Mouse (Mus musculus) ES-Bruce4 (cell line): ENCODE results near the gene Zmat5. TPM values are rescaled to one million over a fixed set of nuclear protein-coding genes. Genes with fewer than 3 reads are reported as not detected.

ENCODE experiments used
- H3K27ac ChIP-seq: 2 replicates; pipeline ENCODE4 v1.5.1; 2012; ENCODE audit warnings: low read length, inconsistent platforms; ENCODE audit not compliant: insufficient read depth
- H3K27me3 ChIP-seq: 2 replicates; pipeline ENCODE4 v1.6.1; 2012; ENCODE audit warnings: mild to moderate bottlenecking, low read length, inconsistent platforms; ENCODE audit not compliant: control insufficient read depth, poor library complexity, insufficient read depth, severe bottlenecking
- H3K36me3 ChIP-seq: 2 replicates; pipeline ENCODE4 v1.6.1; 2012; ENCODE audit warnings: inconsistent platforms, mild to moderate bottlenecking, low read length, moderate library complexity; ENCODE audit not compliant: control insufficient read depth, poor library complexity, insufficient read depth, severe bottlenecking
- H3K4me1 ChIP-seq: one replicate; pipeline ENCODE4 v1.8.1; 2011; ENCODE audit warnings: low read length; ENCODE audit not compliant: control insufficient read depth, insufficient read depth
- H3K4me3 ChIP-seq: 2 replicates; pipeline ENCODE4 v1.5.1; 2011; ENCODE audit warnings: low read depth, mild to moderate bottlenecking, low read length
- H3K9ac ChIP-seq: 2 replicates; pipeline ENCODE4 v1.6.1; 2012; ENCODE audit warnings: low read depth, mild to moderate bottlenecking, inconsistent platforms; ENCODE audit not compliant: poor library complexity, severe bottlenecking
- H3K9me3 ChIP-seq: replicated peaks from 2 replicates; pipeline ENCODE4 v1.6.1; 2012; ENCODE audit warnings: mild to moderate bottlenecking, low read length, inconsistent platforms; ENCODE audit not compliant: control insufficient read depth, poor library complexity, insufficient read depth, severe bottlenecking
- CTCF ChIP-seq: IDR thresholded peaks from one replicate; pipeline ENCODE4 v1.8.1; 2011; ENCODE audit warnings: low read depth, low read length
- EP300 ChIP-seq: IDR thresholded peaks from 2 replicates; pipeline ENCODE4 v1.6.1; 2011; ENCODE audit warnings: low read depth, low read length; ENCODE audit not compliant: insufficient read depth
- POLR2A ChIP-seq: IDR thresholded peaks from one replicate; pipeline ENCODE4 v1.8.1; 2011; ENCODE audit warnings: low read length; ENCODE audit not compliant: insufficient read depth
- polyA plus RNA-seq: library from polyadenylated mRNA; stranded (reverse); fragments of >200 nt; gene quantifications from 2 replicates; pipeline ENCODE4 v1.2.4, GENCODE M21; 2011; ENCODE audit warnings: low read depth; ENCODE audit not compliant: missing spikeins, insufficient read depth, insufficient read length

Zmat5 gene
- polyA plus RNA-seq, 1 experiment: 19.3 TPM

DNA sequence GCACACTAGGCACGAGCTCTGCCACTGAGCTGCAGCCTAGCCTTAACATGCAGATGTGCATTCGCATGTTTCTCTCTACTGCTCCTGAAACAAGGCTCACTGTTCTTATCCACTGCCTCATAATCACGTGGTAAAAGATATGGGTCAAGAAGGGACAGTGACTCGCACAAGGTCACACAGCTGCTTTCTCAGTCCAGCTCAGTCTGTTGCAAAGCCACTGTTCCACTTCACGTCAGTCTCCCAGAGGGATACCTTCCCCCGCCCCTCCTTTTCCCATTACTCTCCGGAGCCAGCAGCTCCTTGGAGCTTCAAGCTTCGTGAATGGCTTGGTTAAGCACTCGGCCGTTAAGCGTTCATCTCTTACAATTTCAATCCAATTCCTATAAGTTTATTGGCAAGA is 15.9 kb downstream of the Zmat5 start:
- no peaks in the 10 kb centered on the region for H3K4me1 ChIP-seq
- H3K27ac ChIP-seq: no peak overlapping the region
- no peaks in the 10 kb centered on the region for H3K27me3 ChIP-seq
- H3K9me3 ChIP-seq: no peaks in the 10 kb centered on the region
- no peak overlapping the region for H3K9ac ChIP-seq
- no peak overlapping the region for H3K4me3 ChIP-seq
- H3K36me3 ChIP-seq: no peaks in the 10 kb centered on the region
- TF ChIP-seq POLR2A: no peak
- TF ChIP-seq CTCF: no peak
- no peak for TF ChIP-seq EP300

DNA sequence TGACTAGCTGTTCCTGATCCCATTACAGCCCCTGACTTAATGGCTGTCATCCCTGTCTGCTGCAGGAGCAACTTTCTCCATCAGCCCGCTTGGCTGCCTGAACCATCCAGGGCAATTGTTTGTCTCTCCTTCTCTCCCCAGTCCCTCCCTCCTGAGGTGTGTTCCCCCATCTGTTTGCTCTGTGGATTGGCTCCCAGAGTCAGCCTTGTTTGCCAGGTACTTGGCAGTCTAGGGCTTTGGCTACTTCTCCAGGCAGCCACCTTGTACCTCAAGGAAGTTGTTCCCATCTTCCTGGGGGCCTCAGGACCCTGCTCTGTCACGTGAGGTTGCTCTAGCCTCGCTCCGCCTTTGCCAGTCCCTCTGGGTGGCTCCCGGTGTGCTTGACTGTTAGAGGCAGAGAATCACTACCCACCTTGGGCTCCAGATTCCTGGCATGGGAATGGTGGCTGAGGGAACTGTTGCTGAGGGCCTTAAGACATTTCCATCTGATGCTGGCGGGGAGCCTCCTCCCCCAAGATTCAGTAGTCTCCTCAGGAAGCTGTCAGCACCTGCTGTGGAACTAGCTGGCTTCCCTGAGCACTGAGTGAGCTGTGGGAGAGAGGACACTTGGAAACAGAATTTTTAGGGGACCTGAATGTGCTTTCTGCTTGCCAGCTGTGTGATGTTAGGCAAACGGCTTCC is 16.6 kb downstream of the Zmat5 start:
- Histone ChIP-seq H3K4me3 (no peak overlapping the region), H3K27me3 (no peaks in the 10 kb centered on the region), H3K4me1 (no peaks in the 10 kb centered on the region), H3K27ac (no peak overlapping the region), H3K36me3 (no peaks in the 10 kb centered on the region), H3K9ac (no peak overlapping the region), H3K9me3 (no peaks in the 10 kb centered on the region)
- TF ChIP-seq CTCF: no peak
- TF ChIP-seq POLR2A: no peak
- TF ChIP-seq EP300: no peak

DNA sequence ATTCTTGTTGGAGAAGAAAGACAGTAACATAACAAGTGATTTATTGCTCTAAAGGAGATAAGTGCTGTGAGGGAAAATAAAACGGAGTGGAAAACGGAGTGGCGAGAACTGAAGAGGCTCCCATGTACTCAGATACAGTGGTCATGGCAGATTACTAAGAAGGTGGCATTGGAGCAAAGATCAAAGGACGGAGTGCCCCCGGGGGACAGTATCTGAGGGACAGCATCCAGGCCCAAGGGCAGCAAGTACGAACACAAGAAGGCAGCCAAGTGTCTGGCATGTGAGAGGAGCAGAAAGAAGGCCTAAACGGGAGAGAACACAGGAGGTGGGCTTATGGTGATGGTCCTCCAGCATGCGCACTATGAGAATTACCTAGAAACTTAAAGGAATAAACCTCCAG is 17.2 kb downstream of the Zmat5 start:
- no peaks in the 10 kb centered on the region for H3K27me3 ChIP-seq
- H3K36me3 ChIP-seq: no peaks in the 10 kb centered on the region
- no peak for TF ChIP-seq CTCF
- no peak for TF ChIP-seq POLR2A
- TF ChIP-seq EP300: no peak
- no peak overlapping the region for H3K9ac ChIP-seq
- no peak overlapping the region for H3K4me3 ChIP-seq
- H3K9me3 ChIP-seq: no peaks in the 10 kb centered on the region
- no peak overlapping the region for H3K27ac ChIP-seq
- H3K4me1 ChIP-seq: no peaks in the 10 kb centered on the region

DNA sequence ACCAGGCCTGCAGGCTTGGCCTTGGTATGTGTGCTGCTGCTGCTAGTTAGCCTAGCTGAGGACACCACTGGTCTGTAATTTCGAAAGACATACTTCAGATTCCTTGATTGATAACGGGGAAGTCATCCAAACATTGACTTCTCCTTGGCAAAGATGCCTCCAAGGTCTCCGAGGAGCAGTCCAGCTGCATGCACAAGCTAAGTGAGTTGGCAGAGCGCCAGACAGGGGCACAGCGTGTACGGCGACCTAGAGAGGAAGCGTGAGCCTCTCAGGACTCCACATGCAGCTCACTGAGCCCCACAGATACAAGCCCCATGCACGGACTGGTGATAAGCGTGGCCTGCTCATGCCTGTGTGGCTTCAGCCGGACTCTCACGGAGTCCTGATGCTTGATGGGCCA is 25.1 kb downstream of the Zmat5 start:
- TF ChIP-seq EP300 (no peak), CTCF (no peak), POLR2A (no peak)
- Histone ChIP-seq H3K27me3 (no peaks in the 10 kb centered on the region), H3K36me3 (no peaks in the 10 kb centered on the region), H3K4me3 (no peak overlapping the region), H3K27ac (no peak overlapping the region), H3K9me3 (no peaks in the 10 kb centered on the region), H3K9ac (no peak overlapping the region), H3K4me1 (peaks cover 2% of the 10 kb centered on the region)

DNA sequence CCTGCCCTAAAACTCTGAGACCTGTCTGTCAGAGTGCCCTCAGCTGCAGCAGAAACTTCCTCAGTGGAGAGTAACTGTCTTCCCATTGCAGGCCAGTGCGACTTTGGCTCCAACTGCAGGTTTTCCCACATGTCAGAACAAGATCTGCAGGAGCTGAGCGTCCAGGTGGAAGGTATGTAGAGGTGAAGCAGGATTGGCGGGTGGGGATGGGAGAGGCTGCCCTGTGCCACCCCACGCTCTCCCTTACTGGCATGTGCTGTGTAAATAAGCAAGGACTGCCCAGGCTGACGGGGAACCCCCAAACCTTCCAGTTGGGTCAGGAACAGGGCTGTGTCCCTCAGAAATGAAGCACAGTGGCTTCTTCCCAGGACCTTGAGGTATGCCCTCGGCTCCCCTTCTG is 25.6 kb downstream of the Zmat5 start:
- Histone ChIP-seq H3K36me3 (no peaks in the 10 kb centered on the region), H3K27ac (no peak overlapping the region), H3K4me1 (peaks cover 2% of the 10 kb centered on the region), H3K27me3 (no peaks in the 10 kb centered on the region), H3K9me3 (no peaks in the 10 kb centered on the region), H3K9ac (no peak overlapping the region), H3K4me3 (no peak overlapping the region)
- TF ChIP-seq EP300 (no peak), POLR2A (no peak), CTCF (no peak)

DNA sequence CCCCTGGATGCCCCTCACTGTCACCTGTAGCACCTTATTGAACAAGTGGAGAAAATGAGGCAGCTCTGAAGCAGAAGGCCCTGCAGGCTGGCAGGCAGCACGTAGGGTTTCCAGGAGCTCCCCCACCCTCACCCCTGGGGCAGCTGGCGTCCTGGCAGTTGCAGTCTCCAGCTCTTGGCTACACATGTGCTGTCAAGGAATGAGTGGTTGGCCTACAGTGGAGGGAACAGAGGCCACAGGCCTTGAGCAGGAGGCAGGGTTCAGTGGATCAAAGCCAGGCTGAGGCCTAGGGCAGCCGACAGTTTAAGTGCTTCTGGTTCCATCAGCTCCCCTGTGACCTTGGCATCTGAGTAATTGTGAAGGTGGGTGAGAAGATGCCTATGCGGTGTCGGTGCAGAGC is 26.4 kb downstream of the Zmat5 start:
- no peak for TF ChIP-seq EP300
- TF ChIP-seq POLR2A: no peak
- no peak for TF ChIP-seq CTCF
- no peaks in the 10 kb centered on the region for H3K9me3 ChIP-seq
- no peak overlapping the region for H3K9ac ChIP-seq
- H3K4me3 ChIP-seq: no peak overlapping the region
- H3K27me3 ChIP-seq: no peaks in the 10 kb centered on the region
- no peaks in the 10 kb centered on the region for H3K36me3 ChIP-seq
- H3K27ac ChIP-seq: no peak overlapping the region
- peaks cover 2% of the 10 kb centered on the region for H3K4me1 ChIP-seq
